Mouse (Mus musculus) spleen, adult 2 months (tissue): ENCODE data around the gene Zfp324. TPM values are rescaled to one million over a fixed set of nuclear protein-coding genes. Genes with fewer than 3 reads are reported as not detected.
"Not testable (repeated sequence)": the region's sequence is repeated elsewhere in the genome, so short reads cannot be mapped to it uniquely, and the experiment has no call there.

Experiments
- DNase-seq, 2 experiments: peaks; one replicate each; pipeline versions ENCODE4 v3.0.0 to v3.0.0-alpha.2; 2012 to 2021; ENCODE audit warnings: low spot score in 2 of 2, low read depth in 1 of 2
- H3K27ac ChIP-seq: fragments of 200-500 bp; 2 replicates; pipeline ENCODE4 v1.5.1; 2012; ENCODE audit warnings: low read length, inconsistent platforms; ENCODE audit not compliant: insufficient read depth
- H3K27me3 ChIP-seq: fragments of 200-500 bp; 2 replicates; pipeline ENCODE4 v1.6.1; 2012; ENCODE audit warnings: mild to moderate bottlenecking, moderate library complexity, low read length, inconsistent platforms; ENCODE audit not compliant: control insufficient read depth, insufficient read depth
- H3K36me3 ChIP-seq: fragments of 200-500 bp; 2 replicates; pipeline ENCODE4 v1.6.1; 2012; ENCODE audit warnings: mild to moderate bottlenecking, low read length, inconsistent platforms; ENCODE audit not compliant: control insufficient read depth, insufficient read depth
- H3K4me1 ChIP-seq: fragments of 200-500 bp; 2 replicates; pipeline ENCODE4 v1.6.1; 2011; ENCODE audit warnings: inconsistent platforms; ENCODE audit not compliant: control insufficient read depth, insufficient read depth, insufficient read length
- H3K4me3 ChIP-seq: fragments of 200-500 bp; 2 replicates; pipeline ENCODE4 v1.5.1; 2011; ENCODE audit warnings: mild to moderate bottlenecking, inconsistent platforms; ENCODE audit not compliant: insufficient read depth, insufficient read length; ENCODE audit errors: extremely low read depth
- CTCF ChIP-seq: fragments of 200-500 bp; IDR thresholded peaks from 2 replicates; pipeline ENCODE4 v1.5.1; 2011; ENCODE audit warnings: mild to moderate bottlenecking, inconsistent platforms; ENCODE audit not compliant: insufficient read depth, insufficient read length, insufficient replicate concordance; ENCODE audit errors: extremely low read depth
- POLR2A ChIP-seq: fragments of 200-500 bp; IDR thresholded peaks from 2 replicates; pipeline ENCODE4 v1.6.1; 2011; ENCODE audit warnings: low read depth, low read length, inconsistent platforms
- WGBS: fragments of 180-500 bp; shearing (Covaris S2); methylation state at CpG from one replicate; pipeline ENCODE4 v1.1.7; 2018; 5-methylcytosine and 5-hydroxymethylcytosine counted together
- polyA plus RNA-seq: library from polyadenylated mRNA; depleted of rRNA; stranded (reverse); fragments of >200 nt; gene quantifications from 2 replicates; pipeline ENCODE4 v1.2.3, GENCODE M21; 2012

Gene Zfp324
- polyA plus RNA-seq, 1 experiment: 3.7 TPM

DNA sequence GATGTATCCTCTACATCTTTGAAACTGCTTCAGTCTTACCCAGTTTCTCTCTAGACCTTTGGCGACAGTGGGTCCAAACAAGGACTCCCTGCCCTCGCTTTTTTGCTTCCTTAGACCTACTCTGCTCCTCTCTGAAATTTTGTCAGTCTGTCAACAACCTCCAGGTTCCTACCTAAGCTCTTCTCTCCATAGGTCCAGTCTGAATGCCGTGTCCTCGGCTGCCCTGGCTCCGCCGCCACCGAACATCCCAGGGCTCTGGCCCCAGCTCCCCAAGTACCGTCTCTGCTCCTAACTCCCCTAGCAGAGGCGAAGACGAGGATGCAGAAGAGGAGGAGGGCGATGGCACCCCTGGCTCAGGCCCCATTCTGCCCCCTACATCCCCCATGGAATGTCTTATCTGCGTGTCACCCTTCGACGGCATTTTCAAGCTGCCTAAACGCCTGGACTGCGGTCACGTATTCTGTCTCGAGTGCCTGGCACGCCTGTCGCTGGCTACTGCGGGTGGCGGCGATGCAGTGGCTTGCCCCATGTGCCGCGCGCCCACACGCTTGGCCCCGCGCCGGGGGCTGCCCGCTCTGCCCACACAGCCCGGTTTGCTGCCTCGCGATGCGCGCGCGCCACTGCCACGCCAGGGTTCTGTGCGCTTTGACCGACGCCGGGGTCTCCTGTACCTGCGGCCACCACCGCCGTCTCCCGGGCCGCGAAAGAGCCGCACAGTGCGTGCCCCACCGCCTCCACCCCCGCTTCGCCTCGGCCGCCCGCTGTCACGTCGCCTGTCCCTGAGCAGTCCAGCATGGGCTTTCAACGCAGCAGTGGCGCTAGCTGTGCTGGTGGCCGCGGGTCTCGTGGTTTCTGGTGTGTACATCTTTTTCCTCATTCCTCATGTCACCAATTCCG lies 37.7 kb upstream of the Zfp324 start:
- WGBS: 13% methylated on average over 64 of the region's 65 CpGs
- Histone ChIP-seq H3K4me1 (no peaks in the 10 kb centered on the region; the same call in none of the 2 replicates), H3K27me3 (no peaks in the 10 kb centered on the region), H3K36me3 (peaks cover 29% of the 10 kb centered on the region), H3K4me3 (no peak overlapping the region), H3K27ac (no peak overlapping the region)
- DNase-seq: no peak
- no peak for TF ChIP-seq CTCF
- TF ChIP-seq POLR2A: no peak

DNA sequence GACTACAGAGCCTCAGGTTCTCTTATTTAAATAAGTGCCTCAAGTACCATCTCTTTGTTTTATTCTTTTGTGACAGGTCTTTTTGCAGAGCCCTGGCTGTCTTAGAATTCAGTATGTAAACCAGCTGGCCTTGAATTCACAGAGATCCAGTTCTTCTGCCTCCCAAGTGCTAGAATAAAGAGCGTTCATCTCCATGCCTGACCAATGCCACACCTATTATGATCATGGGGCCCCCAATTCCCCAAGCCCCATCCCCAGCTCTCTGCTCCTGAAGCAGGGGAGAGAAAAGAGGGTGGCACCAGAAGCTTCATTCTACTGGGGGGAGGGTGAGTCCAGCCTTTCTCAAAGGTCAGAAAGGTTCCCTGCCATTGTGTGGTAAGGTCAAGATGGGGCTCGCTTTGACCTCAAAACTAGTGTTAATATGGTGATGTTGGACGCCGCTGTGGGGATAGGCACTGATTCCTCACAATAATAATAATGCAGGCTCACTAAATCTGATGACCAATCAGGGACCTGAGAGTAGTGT lies 32.0 kb upstream of the Zfp324 start:
- WGBS: 90% methylated on average over 4 of the region's 4 CpGs
- Histone ChIP-seq H3K4me3 (no peak overlapping the region), H3K27ac (no peak overlapping the region), H3K36me3 (no peaks in the 10 kb centered on the region), H3K4me1 (no peaks in the 10 kb centered on the region), H3K27me3 (no peaks in the 10 kb centered on the region)
- no peak for DNase-seq
- TF ChIP-seq POLR2A (no peak), CTCF (no peak)

DNA sequence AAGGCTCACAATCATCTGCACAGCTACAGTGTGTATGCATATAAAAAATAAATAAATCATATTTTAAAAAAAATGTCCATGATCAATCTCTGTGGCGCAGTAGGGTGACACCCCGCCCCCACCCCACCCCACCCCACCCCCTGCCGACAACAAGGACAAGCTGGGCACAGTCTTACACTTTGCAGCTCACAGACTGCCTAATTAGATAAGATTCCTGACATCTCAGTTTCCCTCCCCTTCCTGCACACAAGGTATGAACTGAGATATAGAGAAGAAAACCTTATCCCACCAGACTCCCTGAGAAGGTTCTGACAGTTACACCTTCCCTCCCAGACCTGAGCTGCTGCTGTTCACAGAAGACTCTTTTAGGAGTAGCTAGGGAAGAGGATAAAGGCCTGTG lies 30.8 kb upstream of the Zfp324 start:
- Histone ChIP-seq H3K27ac (no peak overlapping the region), H3K36me3 (no peaks in the 10 kb centered on the region), H3K4me1 (no peaks in the 10 kb centered on the region), H3K27me3 (no peaks in the 10 kb centered on the region), H3K4me3 (no peak overlapping the region)
- TF ChIP-seq POLR2A: no peak
- TF ChIP-seq CTCF: no peak
- DNase-seq: no peak
- WGBS: 74% methylated on average over 3 of the region's 3 CpGs

DNA sequence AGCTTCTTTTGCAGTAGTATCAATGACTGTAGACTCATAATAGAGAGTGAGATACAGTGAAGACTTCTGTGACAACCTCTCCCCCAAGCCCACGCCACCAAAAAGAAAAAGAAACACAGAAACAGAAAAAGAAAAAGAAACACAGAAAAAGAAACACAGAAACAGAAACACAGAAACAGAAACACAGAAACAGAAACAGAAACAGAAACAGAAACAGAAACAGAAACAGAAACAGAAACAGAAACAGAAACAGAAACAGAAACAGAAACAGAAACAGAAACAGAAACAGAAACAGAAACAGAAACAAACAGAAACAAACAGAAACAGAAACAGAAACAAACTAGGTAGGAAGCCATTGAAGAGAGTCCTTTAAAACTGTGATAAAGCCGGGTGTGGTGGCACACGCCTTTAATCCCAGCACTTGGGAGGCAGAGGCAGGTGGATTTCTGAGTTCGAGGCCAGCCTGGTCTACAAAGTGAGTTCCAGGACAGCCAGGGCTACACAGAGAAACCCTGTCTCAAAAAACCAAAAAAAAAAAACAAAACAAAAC lies 28.3 kb upstream of the Zfp324 start:
- not testable (repeated sequence) for H3K4me1 ChIP-seq, H3K27me3 ChIP-seq, H3K27ac ChIP-seq, H3K4me3 ChIP-seq, H3K36me3 ChIP-seq, DNase-seq
- 95% methylated on average over 4 of the region's 4 CpGs for WGBS

DNA sequence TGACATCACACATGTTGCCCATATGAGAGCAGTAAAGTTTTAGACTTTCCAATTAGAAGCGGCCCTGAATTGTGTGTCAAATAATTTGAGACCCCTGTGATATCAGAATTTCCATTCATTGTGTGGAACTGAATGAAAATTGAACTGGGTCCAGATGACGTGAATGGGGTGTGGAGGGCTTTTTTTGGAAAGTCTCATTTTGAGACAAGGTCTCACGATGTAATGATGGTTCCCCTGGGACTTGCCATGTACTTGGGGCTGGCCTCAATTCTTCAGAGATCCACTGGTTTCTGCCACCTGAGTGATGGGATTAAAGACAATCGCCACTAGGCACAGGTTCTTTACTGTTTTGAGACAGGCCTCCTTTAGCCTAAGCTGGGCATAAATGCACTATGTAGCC lies 25.0 kb upstream of the Zfp324 start:
- no peaks in the 10 kb centered on the region for H3K36me3 ChIP-seq
- H3K27me3 ChIP-seq: no peaks in the 10 kb centered on the region
- no peak for TF ChIP-seq POLR2A
- no peak for TF ChIP-seq CTCF
- no peaks in the 10 kb centered on the region for H3K4me1 ChIP-seq
- no peak overlapping the region for H3K27ac ChIP-seq
- H3K4me3 ChIP-seq: no peak overlapping the region
- 79% methylated on average over 4 of the region's 4 CpGs for WGBS
- DNase-seq: no peak

DNA sequence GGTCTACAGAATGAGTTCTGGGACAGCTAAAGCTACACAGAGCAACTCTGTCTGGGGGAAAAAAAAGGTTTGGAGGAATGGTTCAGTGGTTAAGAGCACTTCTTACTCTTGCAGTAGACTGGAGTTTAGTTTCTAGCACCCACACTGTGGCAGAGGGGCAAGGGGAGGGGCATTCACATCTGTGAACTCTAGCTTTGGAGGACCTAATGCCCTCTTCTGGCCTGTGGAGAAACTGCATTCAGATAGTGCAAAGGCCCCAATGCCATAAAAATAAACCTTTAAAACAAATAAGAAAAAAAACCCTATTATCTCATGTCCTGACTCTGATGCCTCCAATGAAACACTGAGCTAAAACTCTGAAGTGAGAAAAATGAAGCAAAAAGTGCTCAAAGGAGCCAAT lies 22.1 kb upstream of the Zfp324 start:
- DNase-seq: peak in 1 of 2 experiments; percentile 21
- H3K4me1 ChIP-seq: no peaks in the 10 kb centered on the region
- TF ChIP-seq CTCF (no peak), POLR2A (no peak)
- H3K36me3 ChIP-seq: no peaks in the 10 kb centered on the region
- H3K27ac ChIP-seq: no peak overlapping the region
- H3K27me3 ChIP-seq: no peaks in the 10 kb centered on the region
- no peak overlapping the region for H3K4me3 ChIP-seq
